Mouse (Mus musculus) embryonic facial prominence, embryonic 11.5 days (tissue): ENCODE data around the gene Camk1g. TPM values are rescaled to one million over a fixed set of nuclear protein-coding genes. Genes with fewer than 3 reads are reported as not detected.
A peak's percentile ranks its signal among the peaks of the same experiment; 100 is the strongest.

Source experiments
- ATAC-seq: fragments of 200-750 bp; cut with Nextera tagmentation; replicated peaks from 2 replicates; pipeline ENCODE4 v1.8.0; 2017; ENCODE audit warnings: low read depth; ENCODE audit not compliant: insufficient number of reproducible peaks, low FRiP score, low TSS enrichment
- DNase-seq: peaks from one replicate; pipeline ENCODE4 v3.0.0-alpha.2; 2015; ENCODE audit warnings: low spot score
- H3K27ac ChIP-seq: fragments of 300-500 bp; sonication (generic); replicated peaks from 2 replicates; pipeline ENCODE4 v1.5.1; 2014; ENCODE audit warnings: mild to moderate bottlenecking, low read depth, low read length, control low read depth
- H3K27me3 ChIP-seq: fragments of 300-500 bp; sonication (generic); 2 replicates; pipeline ENCODE4 v1.6.1; 2014; ENCODE audit warnings: mild to moderate bottlenecking, low read length, moderate library complexity, mixed read lengths; ENCODE audit not compliant: control insufficient read depth, insufficient read depth
- H3K36me3 ChIP-seq: fragments of 300-500 bp; sonication (generic); replicated peaks from 2 replicates; pipeline ENCODE4 v1.6.1; 2014; ENCODE audit warnings: low read depth, mild to moderate bottlenecking, low read length, moderate library complexity, mixed read lengths; ENCODE audit not compliant: control insufficient read depth, insufficient read depth
- H3K4me1 ChIP-seq: fragments of 300-500 bp; sonication (generic); 2 replicates; pipeline ENCODE4 v1.6.1; 2014; ENCODE audit warnings: low read length, mixed read lengths; ENCODE audit not compliant: control insufficient read depth, insufficient read depth
- H3K4me2 ChIP-seq: fragments of 300-500 bp; sonication (generic); 2 replicates; pipeline ENCODE4 v1.6.1; 2014; ENCODE audit warnings: low read depth, mild to moderate bottlenecking, control low read depth, low read length, moderate library complexity
- H3K4me3 ChIP-seq: fragments of 300-500 bp; sonication (generic); 2 replicates; pipeline ENCODE4 v1.5.1; 2014; ENCODE audit warnings: low read depth, low read length, control low read depth
- H3K9ac ChIP-seq: fragments of 300-500 bp; sonication (generic); replicated peaks from 2 replicates; pipeline ENCODE4 v1.6.1; 2014; ENCODE audit warnings: mild to moderate bottlenecking, control low read depth, low read length
- H3K9me3 ChIP-seq: fragments of 300-500 bp; sonication (generic); replicated peaks from 2 replicates; pipeline ENCODE4 v1.6.1; 2016; ENCODE audit warnings: mild to moderate bottlenecking, low read length, inconsistent platforms, mixed read lengths; ENCODE audit not compliant: control insufficient read depth
- WGBS: fragments of 180-500 bp; shearing (Covaris S2); extraction: QIAGEN DNeasy Blood & Tissue Kit; methylation state at CpG from one replicate; pipeline ENCODE4 v1.1.7; 2014; 5-methylcytosine and 5-hydroxymethylcytosine counted together
- polyA plus RNA-seq: library from polyadenylated mRNA; unstranded; fragments of >200 nt; fragmentation: Nextera tagmentation; extraction: Ambion mirVana; gene quantifications from 2 replicates; pipeline ENCODE4 v1.2.1, GENCODE M21; 2014

Camk1g gene
- polyA plus RNA-seq, 1 experiment from 2014 or later = 21.9 TPM

- Histone ChIP-seq H3K9me3 (no peaks in the 10 kb centered on the region), H3K36me3 (no peaks in the 10 kb centered on the region), H3K4me2 (no peak overlapping the region), H3K9ac (no peak overlapping the region), H3K27me3 (no peaks in the 10 kb centered on the region), H3K4me1 (no peaks in the 10 kb centered on the region), H3K4me3 (no peak overlapping the region), H3K27ac (no peak overlapping the region)
- ATAC-seq (no peak), DNase-seq (no peak)
- 85% methylated on average over 10 of the region's 10 CpGs for WGBS
Observed at GRCm38 (mm10) chr1:193349702-193350545, 20.2 kb downstream of the Camk1g start.

GRCm38 (mm10) chr1:193348261-193348962, 21.7 kb downstream of the Camk1g start:
- no peak overlapping the region for H3K4me3 ChIP-seq
- H3K4me1 ChIP-seq = no peaks in the 10 kb centered on the region
- H3K27ac ChIP-seq = no peak overlapping the region
- WGBS = 78% methylated on average over 9 of the region's 9 CpGs
- H3K27me3 ChIP-seq = no peaks in the 10 kb centered on the region
- no peak overlapping the region for H3K4me2 ChIP-seq
- H3K9me3 ChIP-seq = no peaks in the 10 kb centered on the region
- H3K9ac ChIP-seq = no peak overlapping the region
- DNase-seq (no peak), ATAC-seq (no peak)
- H3K36me3 ChIP-seq = no peaks in the 10 kb centered on the region

- Histone ChIP-seq H3K4me3 (no peak overlapping the region), H3K9ac (no peak overlapping the region), H3K4me2 (no peak overlapping the region), H3K4me1 (no peaks in the 10 kb centered on the region), H3K9me3 (no peaks in the 10 kb centered on the region), H3K36me3 (no peaks in the 10 kb centered on the region), H3K27ac (no peak overlapping the region), H3K27me3 (no peaks in the 10 kb centered on the region)
- ATAC-seq (no peak), DNase-seq (no peak)
- 72% methylated on average over 3 of the region's 3 CpGs for WGBS
Observed at GRCm38 (mm10) chr1:193346908-193347307, 23.2 kb downstream of the Camk1g start.

- Histone ChIP-seq H3K27ac (no peak overlapping the region), H3K4me1 (no peaks in the 10 kb centered on the region), H3K9ac (no peak overlapping the region), H3K9me3 (no peaks in the 10 kb centered on the region), H3K27me3 (no peaks in the 10 kb centered on the region), H3K36me3 (no peaks in the 10 kb centered on the region), H3K4me3 (no peak overlapping the region), H3K4me2 (no peak overlapping the region)
- ATAC-seq = no peak
- peak; percentile 54 for DNase-seq
- 14% methylated on average over 2 of the region's 2 CpGs for WGBS
Observed at GRCm38 (mm10) chr1:193344976-193345375, 25.1 kb downstream of the Camk1g start.

DNA sequence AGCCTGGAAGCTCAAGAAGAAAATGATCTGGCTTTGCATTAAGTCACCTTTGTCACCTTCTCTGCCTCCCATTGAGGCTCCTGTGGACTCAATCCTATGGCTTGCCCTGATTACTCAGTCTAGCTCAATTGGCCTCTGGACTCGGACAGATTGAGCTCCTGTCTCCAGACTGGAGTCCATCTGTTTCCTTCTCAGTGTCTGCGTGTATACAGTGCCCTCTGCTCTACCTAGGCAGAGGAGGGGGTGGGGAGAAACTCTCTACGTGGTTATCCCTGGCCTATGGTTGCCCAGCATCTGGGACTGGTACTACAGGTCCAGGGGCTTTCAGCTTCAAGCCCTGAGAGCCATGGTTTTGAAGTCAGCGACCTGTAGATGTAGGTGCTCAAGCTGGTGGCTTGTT, 26.2 kb downstream of the Camk1g start:
- no peak for DNase-seq
- no peak overlapping the region for H3K9ac ChIP-seq
- H3K4me3 ChIP-seq = no peak overlapping the region
- 66% methylated on average over 4 of the region's 4 CpGs for WGBS
- no peak for ATAC-seq
- no peak overlapping the region for H3K4me2 ChIP-seq
- H3K36me3 ChIP-seq = no peaks in the 10 kb centered on the region
- no peaks in the 10 kb centered on the region for H3K4me1 ChIP-seq
- no peak overlapping the region for H3K27ac ChIP-seq
- H3K27me3 ChIP-seq = no peaks in the 10 kb centered on the region
- no peaks in the 10 kb centered on the region for H3K9me3 ChIP-seq

DNA sequence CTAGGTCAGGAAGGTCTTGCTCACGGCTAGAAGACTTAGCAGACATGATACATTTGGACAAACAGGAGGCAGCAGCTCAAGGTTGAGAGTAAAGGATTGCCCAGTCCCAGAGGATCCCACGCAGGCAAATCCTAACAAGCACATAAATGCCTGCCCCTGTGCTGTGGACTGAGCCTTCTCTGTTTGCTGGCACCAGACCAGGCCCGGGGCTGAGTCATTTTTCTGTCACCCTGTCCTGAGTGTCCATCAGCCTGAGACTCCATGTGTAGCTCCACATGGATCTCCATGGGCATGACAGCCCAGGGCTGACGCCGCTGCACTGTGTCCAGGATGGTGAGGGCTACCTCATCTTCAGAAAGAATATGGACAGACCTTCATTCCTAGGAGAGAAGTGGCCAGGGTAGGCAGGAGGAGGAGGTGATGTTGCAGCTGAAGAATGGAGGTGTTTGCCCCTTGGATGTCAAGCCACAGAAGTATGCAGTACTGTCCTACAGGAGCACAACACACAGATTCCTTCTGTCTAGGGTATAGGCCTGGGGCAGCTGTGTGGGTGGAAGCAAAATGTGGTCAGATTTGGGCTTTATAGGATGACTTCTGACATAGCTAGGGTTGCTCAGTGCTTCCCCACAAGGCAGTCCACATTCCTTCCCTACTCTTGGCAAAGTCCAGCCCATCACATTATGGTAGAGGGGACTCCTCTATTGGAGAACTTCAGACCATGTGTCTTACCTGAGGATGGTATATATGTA, 27.7 kb downstream of the Camk1g start:
- no peaks in the 10 kb centered on the region for H3K27me3 ChIP-seq
- no peaks in the 10 kb centered on the region for H3K4me1 ChIP-seq
- no peak overlapping the region for H3K4me2 ChIP-seq
- H3K36me3 ChIP-seq = no peaks in the 10 kb centered on the region
- ATAC-seq (no peak), DNase-seq (no peak)
- H3K4me3 ChIP-seq = no peak overlapping the region
- no peaks in the 10 kb centered on the region for H3K9me3 ChIP-seq
- H3K9ac ChIP-seq = no peak overlapping the region
- no peak overlapping the region for H3K27ac ChIP-seq
- WGBS = 88% methylated on average over 5 of the region's 5 CpGs

DNA sequence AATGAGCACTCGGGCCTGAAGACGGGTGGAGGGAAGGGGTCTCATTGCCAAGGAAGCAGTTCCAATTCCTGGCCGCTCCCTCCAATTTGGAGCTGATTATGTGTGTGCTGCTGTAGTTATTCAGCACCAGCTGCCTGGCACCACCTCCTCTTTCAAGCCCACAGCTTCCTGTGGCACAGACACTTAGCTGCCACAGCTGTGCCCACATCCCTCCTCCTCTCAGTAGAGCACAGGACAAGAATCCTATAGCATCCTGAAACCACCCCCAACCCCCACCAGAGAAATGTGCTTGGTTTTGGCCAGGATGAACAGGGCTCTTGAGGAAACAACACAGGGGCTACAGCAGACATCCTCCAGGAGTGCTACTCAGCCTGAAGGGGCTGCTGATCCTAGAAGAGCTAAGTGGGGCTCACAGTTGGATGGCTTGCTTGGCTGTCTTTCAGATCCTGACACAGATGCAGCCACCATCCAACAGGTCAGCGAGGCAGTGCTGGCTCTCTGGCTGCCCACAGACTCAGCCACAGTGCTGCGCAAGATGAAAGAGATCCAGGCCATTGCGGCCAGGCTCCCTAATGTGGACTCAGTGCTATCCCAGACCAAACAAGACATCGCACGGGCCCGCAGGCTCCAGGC, 31.6 kb downstream of the Camk1g start:
- H3K36me3 ChIP-seq = no peaks in the 10 kb centered on the region
- H3K27me3 ChIP-seq = no peaks in the 10 kb centered on the region
- ATAC-seq (no peak), DNase-seq (no peak)
- no peaks in the 10 kb centered on the region for H3K9me3 ChIP-seq
- H3K27ac ChIP-seq = no peak overlapping the region
- no peaks in the 10 kb centered on the region for H3K4me1 ChIP-seq
- no peak overlapping the region for H3K4me3 ChIP-seq
- no peak overlapping the region for H3K9ac ChIP-seq
- no peak overlapping the region for H3K4me2 ChIP-seq
- 87% methylated on average over 9 of the region's 9 CpGs for WGBS
